Mouse (Mus musculus) limb, embryonic 12.5 days (tissue): Measurements from ENCODE around the gene Lsm2. TPM values are rescaled to one million over a fixed set of nuclear protein-coding genes. Genes with fewer than 3 reads are reported as not detected.
"Not testable (repeated sequence)": the region's sequence is repeated elsewhere in the genome, so short reads cannot be mapped to it uniquely, and the experiment has no call there.

Experiments
- ATAC-seq: fragments of 200-750 bp; cut with Nextera tagmentation; 2 replicates; pipeline ENCODE4 v1.8.0; 2017; ENCODE audit warnings: low read depth, moderate TSS enrichment; ENCODE audit not compliant: insufficient number of reproducible peaks, insufficient read depth, low FRiP score, low TSS enrichment
- H3K27ac ChIP-seq: fragments of 300-500 bp; sonication (generic); 2 replicates; pipeline ENCODE4 v1.5.1; 2016; ENCODE audit warnings: mild to moderate bottlenecking, moderate library complexity
- H3K27me3 ChIP-seq: fragments of 300-500 bp; sonication (generic); 2 replicates; pipeline ENCODE4 v1.6.1; 2016; ENCODE audit warnings: mild to moderate bottlenecking, moderate library complexity
- H3K36me3 ChIP-seq: fragments of 300-500 bp; sonication (generic); 2 replicates; pipeline ENCODE4 v1.6.1; 2016; ENCODE audit warnings: mild to moderate bottlenecking, moderate library complexity
- H3K4me1 ChIP-seq: fragments of 300-500 bp; sonication (generic); replicated peaks from 2 replicates; pipeline ENCODE4 v1.6.1; 2016
- H3K4me2 ChIP-seq: fragments of 300-500 bp; sonication (generic); 2 replicates; pipeline ENCODE4 v1.6.1; 2016; ENCODE audit warnings: mild to moderate bottlenecking, moderate library complexity
- H3K4me3 ChIP-seq: fragments of 300-500 bp; sonication (generic); replicated peaks from 2 replicates; pipeline ENCODE4 v1.5.1; 2016; ENCODE audit warnings: mild to moderate bottlenecking
- H3K9ac ChIP-seq: fragments of 300-500 bp; sonication (generic); replicated peaks from 2 replicates; pipeline ENCODE4 v1.6.1; 2016; ENCODE audit warnings: mild to moderate bottlenecking, moderate library complexity
- H3K9me3 ChIP-seq: fragments of 300-500 bp; sonication (generic); 2 replicates; pipeline ENCODE4 v1.6.1; 2016; ENCODE audit warnings: mild to moderate bottlenecking, moderate library complexity
- WGBS: fragments of 180-500 bp; shearing (Covaris S2); methylation state at CpG from one replicate; pipeline ENCODE4 v1.1.7; 2016; 5-methylcytosine and 5-hydroxymethylcytosine counted together
- polyA plus RNA-seq: library from polyadenylated mRNA; unstranded; fragments of >200 nt; fragmentation: Nextera tagmentation; extraction: Ambion mirVana; gene quantifications from 2 replicates; pipeline ENCODE4 v1.2.1, GENCODE M21; 2016

Lsm2 gene
- polyA plus RNA-seq, 1 experiment from 2014 or later: 234 TPM

- Histone ChIP-seq H3K27me3 (no peaks in the 10 kb centered on the region), H3K9ac (peak overlapping the region; percentile 45; the same call in 1 of the 2 replicates), H3K36me3 (no peaks in the 10 kb centered on the region), H3K4me2 (no peak overlapping the region), H3K27ac (no peak overlapping the region), H3K4me3 (no peak overlapping the region), H3K9me3 (no peaks in the 10 kb centered on the region), H3K4me1 (peaks cover 24% of the 10 kb centered on the region)
- WGBS: 62% methylated on average over 9 of the region's 10 CpGs
- no peak for ATAC-seq
Measured at GRCm38 (mm10) chr17:35024691-35025488, 43.2 kb downstream of the Lsm2 start.

- no peak overlapping the region for H3K4me3 ChIP-seq
- no peak overlapping the region; the same call in 1 of the 2 replicates for H3K27ac ChIP-seq
- no peak overlapping the region for H3K4me2 ChIP-seq
- no peak for ATAC-seq
- no peak overlapping the region for H3K9ac ChIP-seq
- 84% methylated on average over 5 of the region's 5 CpGs for WGBS
- H3K27me3 ChIP-seq: no peaks in the 10 kb centered on the region
- H3K9me3 ChIP-seq: no peaks in the 10 kb centered on the region
- H3K36me3 ChIP-seq: no peaks in the 10 kb centered on the region
- peaks cover 23% of the 10 kb centered on the region for H3K4me1 ChIP-seq
Measured at GRCm38 (mm10) chr17:35026206-35026605, 44.5 kb downstream of the Lsm2 start.

- H3K4me2 ChIP-seq: peak within 1 kb of the TSS; percentile 18
- 0 out of 2 replicates have a peak, but pooled peaks have one; percentile 50 for ATAC-seq
- no peaks in the 10 kb centered on the region for H3K36me3 ChIP-seq
- 34% methylated on average over 13 of the region's 13 CpGs for WGBS
- peak within 1 kb of the TSS; percentile 12; the same call in 1 of the 2 replicates for H3K4me3 ChIP-seq
- H3K4me1 ChIP-seq: peaks cover 17% of the 10 kb centered on the region
- H3K27ac ChIP-seq: peak within 1 kb of the TSS; percentile 63
- H3K9me3 ChIP-seq: no peaks in the 10 kb centered on the region
- H3K27me3 ChIP-seq: no peaks in the 10 kb centered on the region
- 0 out of 2 replicates have a peak within 1 kb of the TSS, but pooled peaks have one; percentile 8 for H3K9ac ChIP-seq
Measured at GRCm38 (mm10) chr17:35027277-35028068, 45.8 kb downstream of the Lsm2 start, which contains the start of gene Sapcd1. Gene Sapcd1, minus strand, starts transcription at chr17:35028016.

- Histone ChIP-seq H3K4me3 (no peak overlapping the region), H3K27me3 (no peaks in the 10 kb centered on the region), H3K9me3 (no peaks in the 10 kb centered on the region), H3K36me3 (no peaks in the 10 kb centered on the region), H3K4me1 (peaks cover 17% of the 10 kb centered on the region), H3K27ac (no peak overlapping the region), H3K9ac (no peak overlapping the region), H3K4me2 (no peak overlapping the region)
- 66% methylated on average over 2 of the region's 2 CpGs for WGBS
- no peak for ATAC-seq
Measured at GRCm38 (mm10) chr17:35028315-35028714, 46.7 kb downstream of the Lsm2 start.

GRCm38 (mm10) chr17:35029691-35030532 lies 48.2 kb downstream of the Lsm2 start:
- no peak overlapping the region for H3K4me2 ChIP-seq
- H3K27ac ChIP-seq: no peak overlapping the region

GRCm38 (mm10) chr17:35031272-35031671 lies 49.6 kb downstream of the Lsm2 start:
- Histone ChIP-seq H3K27me3 (no peaks in the 10 kb centered on the region), H3K4me2 (no peak overlapping the region), H3K36me3 (no peaks in the 10 kb centered on the region), H3K9me3 (no peaks in the 10 kb centered on the region), H3K27ac (no peak overlapping the region), H3K4me3 (no peak overlapping the region), H3K4me1 (peaks cover 13% of the 10 kb centered on the region), H3K9ac (0 out of 2 replicates have a peak overlapping the region, but pooled peaks have one; percentile 23)
- WGBS: 88% methylated on average over 11 of the region's 11 CpGs
- no peak for ATAC-seq

More at GRCm38 (mm10) chr17:35029691-35030532, 48.2 kb downstream of the Lsm2 start:
- H3K9ac ChIP-seq: no peak overlapping the region
- no peaks in the 10 kb centered on the region for H3K9me3 ChIP-seq
- no peaks in the 10 kb centered on the region for H3K27me3 ChIP-seq
- no peaks in the 10 kb centered on the region for H3K36me3 ChIP-seq
- ATAC-seq: no peak
- H3K4me3 ChIP-seq: no peak overlapping the region
- peaks cover 17% of the 10 kb centered on the region for H3K4me1 ChIP-seq
- WGBS: 41% methylated on average over 19 of the region's 19 CpGs

GRCm38 (mm10) chr17:35031880-35032279 lies 50.2 kb downstream of the Lsm2 start:
- WGBS: 85% methylated on average over 7 of the region's 7 CpGs

GRCm38 (mm10) chr17:35032323-35032870 lies 50.7 kb downstream of the Lsm2 start:
- H3K4me3 ChIP-seq: no peak overlapping the region
- H3K27ac ChIP-seq: no peak overlapping the region
- ATAC-seq: no peak
- peaks cover 8% of the 10 kb centered on the region for H3K4me1 ChIP-seq
- no peaks in the 10 kb centered on the region for H3K36me3 ChIP-seq
- no peak overlapping the region for H3K9ac ChIP-seq
- H3K27me3 ChIP-seq: no peaks in the 10 kb centered on the region
- no peaks in the 10 kb centered on the region for H3K9me3 ChIP-seq
- 69% methylated on average over 8 of the region's 8 CpGs for WGBS
- no peak overlapping the region for H3K4me2 ChIP-seq

More at GRCm38 (mm10) chr17:35031880-35032279, 50.2 kb downstream of the Lsm2 start:
- Histone ChIP-seq H3K4me3 (no peak overlapping the region), H3K9me3 (no peaks in the 10 kb centered on the region), H3K9ac (no peak overlapping the region), H3K4me2 (no peak overlapping the region), H3K4me1 (peaks cover 12% of the 10 kb centered on the region), H3K27ac (no peak overlapping the region), H3K27me3 (no peaks in the 10 kb centered on the region), H3K36me3 (no peaks in the 10 kb centered on the region)
- no peak for ATAC-seq

- H3K27ac ChIP-seq, H3K9me3 ChIP-seq, ATAC-seq, H3K36me3 ChIP-seq, H3K4me2 ChIP-seq, H3K9ac ChIP-seq, H3K27me3 ChIP-seq, H3K4me3 ChIP-seq, H3K4me1 ChIP-seq: not testable (repeated sequence)
- WGBS: 80% methylated on average over 1 of the region's 1 CpGs
Measured at GRCm38 (mm10) chr17:35033703-35034102, 52.0 kb downstream of the Lsm2 start.

GRCm38 (mm10) chr17:35034896-35035295 lies 53.2 kb downstream of the Lsm2 start:
- H3K4me2 ChIP-seq: no peak overlapping the region
- H3K4me3 ChIP-seq: no peak overlapping the region
- ATAC-seq: no peak
- WGBS: 82% methylated on average over 6 of the region's 6 CpGs
- H3K27me3 ChIP-seq: no peaks in the 10 kb centered on the region
- peaks cover 2% of the 10 kb centered on the region; the same call in 1 of the 2 replicates for H3K4me1 ChIP-seq
- no peaks in the 10 kb centered on the region for H3K36me3 ChIP-seq
- no peak overlapping the region for H3K27ac ChIP-seq
- H3K9me3 ChIP-seq: no peaks in the 10 kb centered on the region
- H3K9ac ChIP-seq: no peak overlapping the region
